Mouse (Mus musculus) frontal cortex, postnatal 36 days (tissue): Measurements from ENCODE around the gene Oard1.

Experiments
- DNase-seq, 2 experiments: peaks; one replicate each; pipeline ENCODE4 v3.0.0; 2022; ENCODE audit warnings: low spot score in 2 of 2

Oard1 gene

DNA sequence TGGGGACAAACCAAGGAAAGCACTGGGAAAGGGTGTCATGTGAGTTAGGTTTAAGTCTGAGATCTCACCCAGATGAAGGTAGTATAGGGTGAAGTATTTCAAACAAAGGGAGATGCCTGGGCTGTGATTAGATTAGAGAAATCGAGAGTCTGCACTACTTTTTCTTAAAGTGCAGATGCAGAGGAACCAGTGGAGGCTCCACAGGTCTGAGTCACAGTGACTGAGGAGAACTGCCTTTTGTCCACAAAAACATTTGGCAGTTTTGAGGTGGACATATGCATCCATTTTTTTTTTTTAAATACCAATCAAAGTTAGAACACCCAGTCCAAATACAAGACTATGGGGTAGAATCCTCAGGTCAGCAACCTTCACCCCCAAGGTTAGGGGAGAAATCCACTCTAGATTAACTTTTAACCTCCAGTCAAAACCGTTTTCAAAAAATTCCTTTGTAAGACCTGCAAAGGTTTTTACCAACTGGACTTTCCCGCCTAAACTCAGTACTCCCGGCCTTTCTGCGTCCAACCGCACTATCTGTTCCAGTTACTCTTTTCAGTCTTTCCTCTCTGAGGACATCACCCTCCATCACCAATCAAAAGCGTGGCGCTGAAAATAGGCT is 1.8 kb upstream of the Oard1 start:
- DNase-seq = peak in 1 of 2 experiments; percentile 45

DNA sequence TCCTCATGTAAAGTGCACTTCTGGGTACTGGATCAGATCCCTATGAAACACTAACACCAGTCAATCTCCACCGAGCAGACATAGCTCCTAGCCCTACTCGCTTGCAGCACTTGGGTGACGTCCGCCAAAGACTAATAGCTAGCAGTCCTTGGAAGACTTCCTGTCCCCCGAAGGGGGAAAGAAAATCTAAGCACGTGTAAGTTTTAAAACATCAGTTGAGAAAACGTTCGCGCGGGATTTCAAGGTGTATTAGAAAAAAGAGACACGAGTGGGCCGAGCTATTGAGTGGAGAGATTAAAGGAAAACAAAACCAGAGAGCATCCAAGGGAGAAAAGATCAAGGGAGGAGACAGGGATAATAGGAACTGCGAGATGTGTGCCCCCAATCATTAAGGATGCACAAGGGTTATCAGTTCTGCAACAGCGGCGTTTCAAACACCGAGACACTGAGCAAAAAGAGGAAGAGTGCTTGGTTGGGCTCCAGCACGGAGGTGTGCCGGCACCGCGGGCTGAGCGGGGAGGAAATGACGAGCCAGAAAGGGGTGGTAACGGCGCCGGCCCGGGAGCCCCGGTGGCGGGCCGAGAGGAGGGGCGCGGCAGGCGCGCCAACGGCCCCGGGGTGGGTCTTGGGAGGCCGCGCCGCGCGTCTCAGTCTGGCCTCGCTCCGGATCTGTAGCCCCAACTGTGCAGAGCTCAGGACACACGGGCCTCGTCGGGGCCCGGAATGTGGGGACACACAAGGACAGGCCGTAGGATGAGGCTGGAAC is 1.1 kb upstream of the Oard1 start:
- DNase-seq = peak; percentile 56 to 57

DNA sequence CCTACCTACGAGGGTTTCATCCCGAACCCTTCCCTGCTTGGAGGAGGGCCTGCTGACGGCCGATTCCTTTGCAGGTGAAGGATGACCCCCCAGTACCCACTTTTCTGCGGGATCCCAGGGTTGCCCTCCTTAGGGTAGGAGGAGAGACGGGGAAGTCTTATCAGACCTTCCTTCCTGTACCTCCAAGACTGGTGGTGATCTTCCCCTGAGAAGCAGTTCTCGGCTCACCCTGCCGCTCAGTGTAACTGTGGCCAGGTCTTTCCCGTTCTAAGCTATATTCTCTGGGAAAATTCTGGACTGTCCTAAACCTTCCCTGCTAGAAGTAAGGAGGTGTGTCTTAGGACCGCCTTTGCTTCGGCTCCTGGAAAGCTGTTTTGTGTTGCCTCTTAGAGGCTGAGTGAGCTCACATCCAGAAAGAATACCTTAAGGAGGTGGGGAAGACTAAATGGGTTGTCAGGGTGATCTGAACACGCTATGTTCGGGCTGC is 528 bp downstream of the Oard1 start:
- no peak for DNase-seq

DNA sequence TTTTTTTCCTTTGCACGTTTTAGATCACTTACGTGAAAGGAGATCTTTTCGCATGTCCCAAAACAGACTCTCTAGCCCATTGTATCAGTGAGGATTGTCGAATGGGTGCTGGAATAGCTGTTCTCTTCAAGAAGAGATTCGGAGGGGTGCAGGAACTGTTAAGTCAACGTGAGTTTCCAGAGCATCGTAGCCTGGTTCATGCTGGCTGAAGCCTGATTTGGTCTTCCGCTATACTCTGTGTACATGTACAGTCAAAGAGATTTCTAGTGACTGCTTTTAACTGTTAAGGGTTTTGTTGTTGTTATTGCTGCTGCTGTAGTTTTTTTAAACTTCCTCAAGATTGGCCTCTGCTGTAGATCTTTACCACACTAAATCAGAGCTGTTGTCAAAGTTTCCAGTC is 1.4 kb downstream of the Oard1 start:
- DNase-seq = no peak

DNA sequence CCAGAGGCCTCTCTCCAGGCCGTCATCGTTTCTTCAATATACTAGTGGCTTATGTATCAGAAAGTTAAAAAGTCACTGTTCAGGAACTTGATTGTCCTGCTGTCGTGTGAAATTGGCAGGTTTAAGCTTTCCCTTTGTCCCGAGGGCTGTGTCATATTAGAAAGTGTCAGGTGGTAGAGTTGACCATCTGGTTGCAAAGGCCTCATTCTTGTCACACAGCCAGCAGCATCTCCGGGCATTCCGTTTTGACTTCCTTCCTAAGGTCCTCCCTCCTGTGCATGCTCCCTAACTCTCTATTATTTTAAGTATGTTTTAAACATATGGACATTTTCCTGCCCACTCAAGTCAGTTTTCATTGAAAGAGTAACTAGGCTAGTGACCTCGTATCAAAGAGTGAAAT is 6.2 kb downstream of the Oard1 start:
- DNase-seq = no peak

DNA sequence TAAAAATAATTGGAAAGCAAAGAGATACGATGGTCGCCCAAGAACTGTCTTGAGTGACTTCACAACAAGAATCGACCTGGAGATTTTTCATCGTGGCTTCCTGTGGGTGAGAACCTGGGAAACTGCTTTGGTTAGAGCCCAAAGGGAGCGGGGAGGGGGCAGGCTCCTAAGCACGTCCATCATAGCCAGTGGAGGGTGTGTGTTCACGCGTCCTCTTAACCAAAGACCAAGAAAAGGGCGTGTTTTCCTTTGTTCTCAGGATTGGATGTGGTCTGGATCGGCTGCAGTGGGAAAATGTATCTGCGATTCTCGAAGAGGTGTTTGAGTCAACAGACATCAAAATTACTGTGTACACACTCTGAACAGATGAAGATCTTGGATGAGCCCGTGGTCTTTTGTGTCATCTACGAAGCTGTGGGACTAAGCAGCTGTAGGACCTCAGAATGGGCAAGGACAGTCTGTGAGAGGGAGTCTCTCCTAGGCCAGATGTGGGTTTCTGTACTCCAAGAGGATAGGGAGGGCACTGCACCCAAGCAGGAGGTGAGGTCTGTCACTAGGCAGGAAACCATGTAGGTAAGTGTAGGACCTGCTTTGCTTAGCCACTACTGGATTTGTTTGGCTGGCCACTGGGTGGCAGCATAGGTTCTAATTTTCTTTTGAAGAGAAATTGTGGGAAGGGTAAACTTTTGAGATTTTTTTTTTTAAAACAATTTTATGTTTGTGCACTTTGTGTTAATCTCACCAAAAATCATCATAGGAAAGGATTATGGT is 6.8 kb downstream of the Oard1 start:
- peak; percentile 57 to 60 for DNase-seq

DNA sequence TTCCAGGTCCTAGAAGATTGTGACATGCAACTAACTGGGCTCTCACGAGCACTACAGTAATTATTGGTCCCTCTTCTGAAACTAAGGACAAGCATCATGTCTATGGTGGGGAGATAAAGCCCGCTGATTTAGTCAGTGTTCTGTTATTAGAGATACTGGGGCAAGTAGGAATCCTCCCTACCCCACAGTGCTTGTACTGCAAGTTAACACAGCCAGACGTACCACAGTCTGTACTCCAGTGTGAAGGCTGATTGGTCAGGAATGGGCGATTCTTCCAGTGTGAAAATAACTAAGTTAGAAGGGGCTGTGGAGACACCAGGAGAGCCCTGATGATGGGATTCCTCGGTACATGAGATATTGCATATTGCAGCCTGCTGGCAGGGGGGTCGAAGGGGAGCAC is 7.7 kb downstream of the Oard1 start:
- no peak for DNase-seq

DNA sequence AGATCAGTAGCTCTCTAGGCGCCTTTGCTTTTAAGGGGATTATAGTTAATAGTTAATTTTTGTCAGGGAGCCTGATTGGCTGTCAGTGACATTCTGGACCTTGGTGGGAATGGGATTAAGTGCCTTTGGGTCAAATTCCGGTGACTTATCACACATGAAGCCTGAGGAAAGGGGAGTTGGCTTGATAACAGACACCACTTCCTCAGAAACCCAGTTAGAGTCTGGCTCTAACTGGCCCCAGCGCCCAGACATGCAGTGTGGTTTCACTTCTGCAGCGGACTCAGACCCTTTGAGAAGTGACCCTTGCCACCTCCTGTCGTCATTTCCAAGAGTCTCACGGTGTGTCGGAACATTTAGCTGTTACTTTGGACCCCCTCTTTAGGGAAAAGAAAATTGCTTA is 8.4 kb downstream of the Oard1 start:
- no peak for DNase-seq

DNA sequence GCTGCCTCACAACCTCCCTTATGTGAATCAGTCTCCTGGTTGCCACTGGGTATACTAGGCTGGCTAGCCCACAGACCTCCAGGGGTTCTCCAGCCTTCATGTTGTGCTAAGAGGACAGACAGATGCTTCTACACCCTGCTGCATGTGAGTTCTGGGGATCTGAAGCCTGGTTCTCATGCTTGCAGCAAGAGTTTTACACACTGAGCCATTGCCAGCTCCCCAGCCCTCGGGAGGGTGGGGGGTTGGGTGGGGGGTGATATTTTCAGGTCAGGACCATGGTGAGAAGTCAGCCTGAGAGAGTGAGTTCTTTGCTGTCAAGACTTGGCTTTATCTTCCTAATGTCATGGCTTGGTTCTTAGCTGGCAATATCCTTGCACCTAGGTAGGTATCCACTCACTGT is 9.0 kb downstream of the Oard1 start:
- no peak for DNase-seq

DNA sequence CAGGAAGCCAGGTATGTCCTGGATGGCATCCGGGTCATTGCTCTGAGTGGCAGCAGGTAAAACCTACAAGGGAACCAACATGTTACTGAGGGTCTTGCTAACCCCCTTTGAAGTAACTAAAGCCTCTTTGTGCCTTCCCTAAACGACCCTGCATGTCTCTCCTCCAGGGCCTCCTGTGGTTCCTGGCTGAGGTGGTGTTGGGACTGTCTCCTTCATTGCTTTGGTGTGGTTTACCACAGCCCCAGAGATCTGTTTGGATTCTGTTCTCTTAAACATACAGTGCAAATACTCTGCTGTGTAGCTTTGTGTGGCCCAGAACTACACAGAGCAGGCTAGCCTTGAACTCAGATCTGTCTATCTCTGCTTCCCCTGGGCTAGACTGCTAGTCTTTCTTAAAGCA is 9.8 kb downstream of the Oard1 start:
- no peak for DNase-seq

DNA sequence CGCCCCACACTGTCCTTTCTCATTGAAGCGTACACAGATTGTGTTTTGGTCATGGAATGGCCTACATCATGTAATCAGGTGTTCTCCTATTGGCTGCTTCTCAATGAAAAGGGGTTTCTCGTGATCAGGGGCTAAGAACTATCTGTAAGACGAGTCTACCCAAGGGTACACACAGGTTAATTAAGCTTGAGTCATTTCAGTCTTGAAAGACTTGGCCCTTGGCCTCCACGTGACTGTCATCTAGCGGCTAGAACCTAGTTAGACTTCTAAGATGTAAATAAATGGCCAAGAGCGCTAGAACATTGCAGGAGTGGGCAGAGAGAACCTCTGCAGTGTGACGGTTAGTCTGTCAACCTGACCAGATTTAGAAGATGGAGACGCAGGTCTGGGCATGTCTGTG is 14.4 kb downstream of the Oard1 start:
- DNase-seq = no peak

DNA sequence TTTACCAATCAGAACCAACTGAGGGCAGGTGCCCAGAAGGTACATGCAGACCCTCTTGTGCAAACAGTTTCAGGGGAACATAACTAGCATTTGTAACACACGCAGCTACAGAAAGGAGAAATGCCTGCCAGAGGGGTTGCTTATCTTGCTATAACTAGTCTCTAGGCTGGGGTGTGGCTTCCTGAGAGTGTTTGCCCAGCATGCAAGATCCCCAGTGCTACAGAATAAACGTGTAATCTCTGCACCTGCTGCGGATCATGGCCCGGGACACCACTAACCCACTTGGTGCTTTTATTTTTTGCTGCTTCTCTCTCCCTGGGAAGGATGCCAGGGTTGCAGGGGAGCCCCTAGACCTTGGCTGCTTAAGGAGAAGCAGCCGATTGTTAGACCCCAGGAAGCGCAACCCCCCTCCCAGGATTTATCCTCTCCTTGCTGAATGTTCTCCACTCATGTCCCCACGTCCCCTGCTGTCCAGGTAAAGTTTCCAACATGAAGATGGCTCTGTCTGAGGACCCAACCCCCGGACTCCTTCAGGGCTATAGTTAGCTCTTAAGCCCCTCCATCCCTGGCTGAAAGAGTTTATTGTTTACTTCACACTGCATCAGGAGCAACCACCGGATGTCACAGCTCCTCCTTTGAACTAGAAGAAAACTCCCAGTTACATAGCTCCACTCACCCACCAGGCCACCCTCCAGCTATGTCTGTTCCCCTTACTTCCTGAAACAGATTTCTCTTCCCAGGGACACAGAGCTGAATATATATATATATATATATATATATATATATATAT is 16.2 kb downstream of the Oard1 start:
- DNase-seq = no peak

DNA sequence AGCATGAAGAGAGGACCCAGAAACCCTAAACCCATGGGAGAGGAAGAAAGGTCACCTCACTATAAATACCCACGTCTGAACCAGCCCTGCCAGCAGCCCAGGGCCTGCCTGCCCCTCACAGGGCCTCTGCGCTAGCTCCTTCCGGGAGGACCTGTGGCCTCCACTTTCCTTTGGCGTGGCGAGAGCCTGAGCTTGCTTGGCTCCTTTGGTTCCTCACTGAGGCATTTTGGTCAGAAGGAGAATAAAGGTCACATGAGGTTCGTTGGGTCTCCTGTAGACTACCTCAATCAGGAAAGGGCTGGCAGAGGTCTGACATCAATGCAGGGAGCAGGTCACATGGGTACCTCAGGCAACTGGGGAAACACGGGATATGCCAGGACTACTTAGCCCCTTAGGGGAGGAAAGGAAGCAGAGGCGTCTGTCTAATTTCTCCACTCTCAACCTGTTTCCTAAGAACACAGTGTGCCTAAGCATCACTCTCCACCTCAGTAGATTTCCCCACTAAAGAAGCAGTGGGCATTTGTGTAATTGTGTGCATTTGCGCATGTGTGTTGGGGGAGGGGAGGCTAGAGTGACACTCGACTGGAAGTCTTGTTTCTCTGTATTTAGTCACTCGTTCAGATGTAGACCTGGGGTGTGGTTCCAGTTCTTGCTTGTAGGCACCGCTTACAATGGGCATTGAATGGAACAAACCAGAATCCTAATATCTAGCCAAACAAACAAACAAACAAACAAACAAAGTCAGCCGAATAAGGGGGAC is 17.4 kb downstream of the Oard1 start:
- no peak for DNase-seq

DNA sequence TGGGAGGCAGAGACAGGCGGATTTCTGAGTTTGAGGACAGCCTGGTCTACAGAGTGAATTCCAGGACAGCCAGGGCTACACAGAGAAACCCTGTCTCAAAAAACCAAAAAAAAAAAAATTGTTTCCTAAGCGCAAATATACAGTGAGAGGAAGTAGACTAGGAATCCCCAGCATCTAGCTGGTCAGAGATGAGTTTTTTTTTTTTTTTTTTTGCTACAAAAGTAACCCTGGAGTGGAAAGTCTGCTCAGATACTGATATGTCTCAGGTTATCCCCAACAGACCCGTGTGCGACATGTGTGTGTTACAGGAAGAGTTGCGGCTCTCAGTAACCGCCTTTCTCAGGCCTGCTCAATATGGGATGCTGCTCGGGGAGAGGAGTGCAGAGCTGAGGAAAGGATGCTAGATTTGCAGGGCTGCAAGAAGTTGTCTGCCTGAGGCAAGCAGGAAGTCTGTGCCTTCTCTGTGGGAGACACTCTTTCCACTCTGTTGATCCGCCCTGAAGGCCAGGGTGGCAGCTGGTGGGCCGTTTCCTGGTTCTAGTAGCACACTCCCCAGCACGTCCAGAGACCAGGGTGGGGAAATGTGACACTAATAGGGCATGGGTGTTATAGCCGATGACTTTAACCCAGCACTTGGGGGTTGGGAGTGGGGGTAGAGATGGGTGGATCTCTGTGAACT is 18.2 kb downstream of the Oard1 start:
- DNase-seq = no peak

DNA sequence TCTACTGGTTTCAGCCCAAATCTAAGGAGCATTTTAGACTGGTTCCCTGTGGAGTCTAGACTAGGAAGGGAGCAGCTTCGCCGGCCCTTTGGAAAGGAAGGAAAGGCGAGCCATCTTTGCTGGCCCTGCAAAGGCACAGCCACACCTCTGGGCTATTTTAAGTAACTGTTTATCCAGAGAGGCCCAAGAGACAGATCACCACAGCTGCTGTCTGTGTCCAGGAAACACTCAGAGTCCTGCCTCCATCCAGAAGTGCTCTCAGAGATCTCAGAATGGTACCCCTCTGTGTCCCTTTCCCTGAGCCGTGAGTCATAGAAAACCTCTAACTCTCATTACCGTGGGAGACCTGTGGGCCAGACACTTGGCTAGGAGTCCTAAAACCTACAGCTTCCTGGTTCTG is 20.6 kb downstream of the Oard1 start:
- DNase-seq = no peak

DNA sequence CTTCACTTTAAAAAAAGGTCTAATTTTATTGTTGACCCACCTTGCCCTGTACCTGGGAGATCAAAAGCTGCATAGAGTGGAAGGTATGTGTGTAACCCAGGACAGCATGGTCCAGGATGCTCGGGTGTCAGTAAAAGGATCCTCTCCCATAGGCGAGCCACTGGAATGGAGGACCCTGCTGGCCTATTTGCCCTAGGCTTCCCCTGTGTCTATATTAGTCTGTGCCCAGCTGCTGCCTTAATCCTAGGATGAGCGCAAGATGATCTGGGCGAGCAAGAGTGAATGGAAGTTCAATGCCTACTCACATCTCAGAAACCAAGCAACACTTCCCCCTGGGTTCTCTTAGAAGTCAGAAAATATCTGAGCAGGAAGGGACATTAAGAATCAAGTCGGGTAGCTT is 21.2 kb downstream of the Oard1 start:
- DNase-seq = no peak

DNA sequence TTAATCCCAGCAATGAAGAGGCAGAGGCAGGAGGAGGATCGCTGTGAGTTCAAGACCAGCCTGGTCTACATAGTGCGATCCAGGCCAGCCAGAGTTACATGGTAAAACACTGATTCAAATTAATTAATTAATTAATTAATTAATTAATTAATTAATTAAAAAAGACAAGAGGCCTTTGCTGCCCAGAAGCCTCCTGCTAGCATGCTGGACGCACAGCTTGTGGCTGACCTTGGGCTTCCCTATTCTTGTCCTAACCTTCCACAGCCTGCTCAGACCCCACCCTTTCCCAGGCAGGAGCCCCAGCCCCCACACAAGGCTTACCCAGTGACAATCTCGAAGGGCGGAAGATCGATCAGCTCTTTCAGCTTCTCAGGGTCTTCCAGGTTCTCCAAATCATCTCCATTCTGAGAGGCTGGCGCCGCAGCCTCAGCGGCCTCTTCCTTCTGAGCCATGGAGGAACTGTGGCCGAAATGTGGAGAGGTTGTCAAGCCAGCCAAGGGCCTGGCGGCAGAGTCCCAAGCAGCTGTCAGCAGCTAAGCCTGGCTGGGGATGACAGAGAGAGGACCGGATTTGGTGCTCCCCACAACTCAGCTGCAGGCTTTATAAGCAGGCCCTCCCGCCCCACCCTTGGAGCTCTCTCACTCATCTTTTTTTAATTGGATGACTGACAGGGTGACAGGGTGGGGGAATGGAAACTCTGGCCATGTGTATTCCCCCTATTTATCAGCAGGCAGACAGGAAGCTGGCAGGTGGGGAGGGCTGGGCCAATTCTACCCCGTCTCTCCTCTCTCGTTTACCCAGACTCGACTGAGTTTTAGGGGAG is 22.6 kb downstream of the Oard1 start, which contains the start of gene Apobec2:
Gene Apobec2 (minus strand): TSS at position 773 of the 823 bp plus-strand sequence.
- no peak for DNase-seq

DNA sequence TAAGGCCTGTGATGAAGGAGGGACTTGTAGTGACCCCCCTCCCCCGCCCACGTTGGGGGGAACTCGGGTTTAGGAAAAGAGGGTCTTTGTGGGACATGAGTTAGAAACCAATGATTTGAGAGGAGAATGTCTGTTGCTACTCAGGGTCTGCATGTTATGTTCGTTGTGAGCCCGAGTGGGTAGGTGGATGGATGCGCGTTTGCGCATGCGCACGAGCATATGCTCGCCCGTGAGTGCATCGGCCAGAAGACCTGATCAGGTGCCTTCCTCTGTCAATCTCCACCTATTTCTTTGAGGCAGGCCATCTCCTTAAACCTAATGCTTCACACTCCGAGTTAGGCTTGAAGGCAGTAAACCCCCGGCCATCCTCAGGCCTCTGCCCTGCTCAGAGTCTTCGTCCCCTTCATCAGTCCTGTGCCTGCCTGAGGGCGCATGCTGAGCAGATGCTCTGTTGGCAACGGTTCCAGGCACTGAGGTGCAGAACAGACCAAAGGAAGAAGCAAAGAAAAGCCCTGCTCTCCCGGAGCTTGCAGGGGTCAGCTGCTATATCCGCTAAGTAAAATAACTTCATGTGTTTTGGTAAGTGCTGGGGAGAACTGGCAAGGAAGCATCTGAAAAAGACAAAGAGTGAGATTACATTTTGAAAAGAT is 23.3 kb downstream of the Oard1 start:
- no peak for DNase-seq

DNA sequence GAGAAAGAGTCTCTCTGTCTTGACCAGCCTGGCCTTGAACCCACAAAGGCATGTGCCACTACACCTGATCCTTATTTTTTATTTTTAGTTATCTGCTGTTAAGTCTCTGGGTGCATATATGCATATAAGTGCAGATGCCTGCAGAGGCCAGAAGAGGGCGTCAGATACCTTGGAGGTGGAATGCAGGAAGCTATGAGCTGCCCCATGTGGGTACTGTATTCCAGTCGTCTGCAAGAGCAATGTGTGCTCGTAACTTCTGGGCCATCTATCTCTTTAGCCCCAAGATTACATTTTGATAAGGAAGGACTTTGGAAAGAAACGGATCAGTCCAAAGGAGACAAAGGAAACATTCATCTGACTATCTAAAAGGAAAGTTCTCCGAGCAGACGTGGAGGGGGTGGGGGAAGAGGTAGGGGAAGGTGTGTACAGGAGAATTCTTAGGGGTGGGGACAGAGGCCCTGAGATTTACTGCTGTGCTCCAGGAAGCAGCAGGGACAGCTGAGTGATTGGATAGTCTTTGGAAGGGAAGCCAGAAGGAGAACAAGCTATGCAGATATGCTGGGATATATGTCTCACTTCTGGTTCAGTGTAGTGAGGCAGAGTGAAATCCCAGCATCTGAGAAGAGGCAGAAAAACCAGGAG is 24.0 kb downstream of the Oard1 start:
- no peak for DNase-seq
